Mouse (Mus musculus): ENCODE data around the gene Tcam1.

DNA sequence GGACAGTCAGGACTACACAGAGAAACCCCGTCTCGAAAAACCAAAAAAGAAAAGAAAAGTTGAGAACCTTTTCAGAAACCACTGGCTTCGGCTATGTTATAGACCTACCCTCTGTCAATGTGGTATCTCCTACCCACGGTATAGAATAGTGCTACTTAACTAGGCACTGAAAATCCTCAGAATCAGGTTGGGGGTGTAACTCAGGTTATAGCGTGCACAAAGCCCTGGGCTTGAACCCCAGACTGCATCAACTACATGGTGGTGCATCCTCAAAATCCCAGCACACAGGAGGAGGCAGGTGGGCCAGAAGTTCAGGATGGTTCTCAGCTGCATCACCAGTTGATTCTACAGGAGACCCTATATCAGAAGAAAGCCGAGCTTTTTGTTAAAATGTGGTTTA is 2.7 kb upstream of the Tcam1 start:
- TF ChIP-seq CTCF (IDR thresholded peaks at IDR 0.05; ENCODE audit: extremely low read depth, insufficient read length, insufficient replicate concordance, low read depth, low read length) (no peak), POLR2A (IDR thresholded peaks at IDR 0.05; ENCODE audit: low read depth, low read length) (no peak)

All from small intestine, adult 2 months (tissue).